Mouse (Mus musculus) neutrophil, adult 5-6 weeks (primary cell): Measurements from ENCODE around the gene Ric1. TPM values are rescaled to one million over a fixed set of nuclear protein-coding genes. Genes with fewer than 3 reads are reported as not detected.

Source experiments
- ATAC-seq: fragments of 151-379, 151-347 bp; 2 replicates; pipeline ENCODE4 v1.8.0; 2017; ENCODE audit warnings: mild to moderate bottlenecking, moderate TSS enrichment; ENCODE audit not compliant: insufficient number of reproducible peaks, poor library complexity, low FRiP score, severe bottlenecking; ENCODE audit errors: extremely low read depth
- total RNA-seq: library from RNA; stranded (forward); fragments of 200-1000 nt; gene quantifications from 2 replicates; pipeline ENCODE4 v1.2.3, GENCODE M21; 2017

The Ric1 gene
- total RNA-seq, 1 experiment from 2014 or later, result 51.6 TPM

DNA sequence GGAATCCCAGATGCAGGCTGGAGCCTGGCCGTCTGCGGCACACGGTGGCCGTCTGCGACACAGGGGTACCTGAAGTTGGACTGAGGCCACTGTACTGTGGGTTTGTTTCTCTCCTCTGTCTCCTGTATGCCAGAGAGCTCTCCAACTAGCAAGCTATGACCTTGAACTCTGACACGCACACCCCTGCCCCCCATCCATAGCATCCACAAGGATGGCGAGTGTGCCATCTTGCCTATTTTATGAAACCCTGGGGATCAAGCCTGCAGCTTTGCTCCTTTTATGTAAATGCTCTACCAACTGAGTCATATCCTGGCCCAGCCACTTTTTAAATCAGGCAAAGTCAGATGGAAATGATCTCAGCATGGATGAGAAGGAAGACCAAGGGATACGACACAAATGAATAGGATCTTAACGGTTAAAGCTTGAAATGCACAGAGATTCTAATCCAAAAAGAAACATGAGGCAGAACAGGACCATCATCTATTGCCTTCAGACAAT lies 131.7 kb downstream of the Ric1 start:
- ATAC-seq, result no peak

DNA sequence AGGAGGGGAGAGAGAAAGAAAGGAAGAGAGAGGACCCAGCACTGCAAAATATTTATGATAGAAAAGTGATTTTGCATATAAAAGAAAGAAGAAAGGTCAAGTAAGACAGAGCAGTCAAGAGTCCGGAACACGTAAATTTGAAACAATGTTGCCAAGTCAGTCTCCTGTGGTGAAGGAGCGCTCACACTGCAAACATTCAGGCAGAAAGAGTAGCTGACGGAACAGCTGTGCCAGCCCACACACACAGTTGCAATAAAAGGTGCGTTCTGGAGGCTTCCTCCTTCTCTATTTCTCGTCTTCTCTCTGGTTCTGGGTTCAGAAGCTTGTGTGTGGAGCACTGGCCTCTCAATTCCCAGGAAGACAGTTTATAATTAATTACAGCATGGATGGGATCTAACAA lies 133.1 kb downstream of the Ric1 start:
- no peak for ATAC-seq

DNA sequence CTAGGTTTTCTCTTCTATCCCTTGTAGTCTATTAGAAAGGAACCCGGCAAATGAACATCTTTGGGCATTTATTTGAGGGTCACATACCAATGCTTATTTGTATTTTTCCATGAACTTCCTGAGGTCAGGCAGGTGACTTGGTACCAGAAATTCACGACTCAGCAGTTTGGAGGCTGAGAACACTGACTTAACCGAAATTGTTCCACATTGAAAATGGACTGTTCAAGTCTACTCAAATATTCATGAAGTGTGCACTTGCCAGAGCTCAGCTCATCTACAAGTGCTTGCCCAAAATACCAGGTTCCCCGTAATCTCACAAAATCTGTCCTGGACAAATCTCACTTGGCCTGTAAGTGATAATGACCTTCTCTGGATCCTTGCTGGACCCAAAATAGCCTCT lies 133.9 kb downstream of the Ric1 start:
- ATAC-seq, result no peak

Other genes starting within 250 kb of the Ric1 start
- 6.2 and 7.5 TPM in 2 replicates for gene Insl6, start 196.9 kb upstream of the Ric1 start, total RNA-seq
- 0.12 TPM in 1 of 2 replicates, not detected in the other for gene Rln1, start 187.6 kb upstream of the Ric1 start, total RNA-seq
- gene Plgrkt, start 154.9 kb upstream of the Ric1 start, total RNA-seq, result 158 and 160 TPM in 2 replicates
- gene Cd274, start 154.8 kb upstream of the Ric1 start, total RNA-seq, result 39.5 and 42.1 TPM in 2 replicates
- 5.8 and 5.9 TPM in 2 replicates for gene Pdcd1lg2, start 111.4 kb upstream of the Ric1 start, total RNA-seq
- gene Ermp1, start 126.1 kb downstream of the Ric1 start, total RNA-seq, result 24.7 and 27.1 TPM in 2 replicates
- not detected in 2 replicates for gene Mlana, start 175.5 kb downstream of the Ric1 start, total RNA-seq